Mouse (Mus musculus) bone marrow macrophage, adult 2 months (primary cell): ENCODE measurements around the gene Glipr2.

Experiments
- CTCF ChIP-seq: IDR thresholded peaks from 2 replicates; pipeline ENCODE4 v1.5.1; 2012; ENCODE audit warnings: low read depth, mild to moderate bottlenecking, low read length, moderate library complexity
- POLR2A ChIP-seq: IDR thresholded peaks from 2 replicates; pipeline ENCODE4 v1.6.1; 2012; ENCODE audit warnings: mild to moderate bottlenecking, low read depth, low read length, borderline replicate concordance

DNA sequence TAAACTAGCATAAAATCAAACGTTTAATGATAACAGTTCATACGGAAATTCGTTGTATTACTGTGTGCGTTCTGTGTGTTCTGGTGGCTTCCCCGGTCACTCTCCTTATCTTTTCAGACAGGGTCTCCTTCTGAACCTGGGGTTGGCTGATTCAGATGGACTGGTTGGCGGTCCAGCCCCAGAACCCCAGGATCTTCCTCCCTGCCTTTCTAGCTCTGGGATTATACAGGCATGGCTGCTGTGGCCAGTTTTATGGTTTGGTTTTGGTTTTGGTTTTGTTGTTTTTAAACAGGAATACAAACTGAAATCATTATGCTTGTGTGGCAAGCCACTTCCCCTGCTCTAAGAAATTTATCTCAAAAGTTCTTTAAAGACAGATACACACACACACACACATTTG lies 3.0 kb downstream of the Glipr2 start:
- TF ChIP-seq POLR2A = no peak
- TF ChIP-seq CTCF = no peak
